Mouse (Mus musculus): ENCODE results near the gene Zfp385c. TPM values are rescaled to one million over a fixed set of nuclear protein-coding genes. Genes with fewer than 3 reads are reported as not detected.

The Zfp385c gene
- polyA plus RNA-seq, 1 experiment: not detected

- H3K27ac ChIP-seq (replicated peaks; ENCODE audit: low read depth, low read length): no peak overlapping the region
- H3K4me3 ChIP-seq (ENCODE audit: insufficient read depth, low read depth, low read length): no peak overlapping the region
- H3K4me1 ChIP-seq (ENCODE audit: control insufficient read depth, insufficient read depth, insufficient read length, low read length): peaks cover 29% of the 10 kb centered on the region
These were observed 79.0 kb downstream of the Zfp385c start for GRCm38 (mm10) chr11:100613241-100613640.

GRCm38 (mm10) chr11:100611627-100612026 is 80.6 kb downstream of the Zfp385c start:
- peaks cover 26% of the 10 kb centered on the region for H3K4me1 ChIP-seq (ENCODE audit: control insufficient read depth, insufficient read depth, insufficient read length, low read length)
- no peak overlapping the region for H3K4me3 ChIP-seq (ENCODE audit: insufficient read depth, low read depth, low read length)
- no peak overlapping the region; the same call in 1 of the 2 replicates for H3K27ac ChIP-seq (replicated peaks; ENCODE audit: low read depth, low read length)

- H3K4me3 ChIP-seq (ENCODE audit: insufficient read depth, low read depth, low read length): peak overlapping the region; percentile 45
- H3K4me1 ChIP-seq (ENCODE audit: control insufficient read depth, insufficient read depth, insufficient read length, low read length): peaks cover 28% of the 10 kb centered on the region
- H3K27ac ChIP-seq (replicated peaks; ENCODE audit: low read depth, low read length): peak overlapping the region; percentile 82
These were observed 82.1 kb downstream of the Zfp385c start for GRCm38 (mm10) chr11:100609997-100610680.

DNA sequence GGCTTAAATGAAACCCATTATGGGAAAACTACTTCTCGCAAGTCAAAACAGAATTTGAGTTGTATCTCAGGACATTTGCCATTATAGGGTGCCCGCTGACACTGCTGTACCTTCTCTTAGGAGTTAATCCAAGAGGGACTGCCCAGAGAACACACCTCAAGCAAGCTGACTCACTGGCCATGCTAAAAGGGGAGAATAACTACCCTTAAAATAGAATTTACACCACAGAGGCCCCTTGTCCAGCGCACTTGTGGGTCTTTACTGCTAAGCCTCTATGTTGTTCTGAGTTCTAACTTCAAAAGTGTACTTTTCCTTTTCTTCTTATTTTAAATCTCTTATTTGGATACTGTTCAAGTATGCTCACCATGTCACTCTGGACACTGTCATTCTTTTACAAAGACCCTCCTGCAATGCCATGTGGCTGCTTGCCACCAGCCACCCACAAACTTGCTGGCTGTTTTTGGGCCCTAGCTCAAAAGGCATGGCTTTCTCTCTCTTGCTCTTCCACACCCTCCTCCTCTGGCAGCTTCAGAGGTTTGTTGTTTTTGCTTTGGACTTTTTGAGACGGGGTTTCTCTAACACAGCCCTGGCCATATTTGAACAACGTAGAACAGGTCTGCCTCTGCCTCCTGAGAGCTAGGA is 82.8 kb downstream of the Zfp385c start:
- Histone ChIP-seq H3K27ac (replicated peaks; ENCODE audit: low read depth, low read length) (peak overlapping the region; percentile 71), H3K4me3 (ENCODE audit: insufficient read depth, low read depth, low read length) (no peak overlapping the region), H3K4me1 (ENCODE audit: control insufficient read depth, insufficient read depth, insufficient read length, low read length) (peaks cover 31% of the 10 kb centered on the region)

DNA sequence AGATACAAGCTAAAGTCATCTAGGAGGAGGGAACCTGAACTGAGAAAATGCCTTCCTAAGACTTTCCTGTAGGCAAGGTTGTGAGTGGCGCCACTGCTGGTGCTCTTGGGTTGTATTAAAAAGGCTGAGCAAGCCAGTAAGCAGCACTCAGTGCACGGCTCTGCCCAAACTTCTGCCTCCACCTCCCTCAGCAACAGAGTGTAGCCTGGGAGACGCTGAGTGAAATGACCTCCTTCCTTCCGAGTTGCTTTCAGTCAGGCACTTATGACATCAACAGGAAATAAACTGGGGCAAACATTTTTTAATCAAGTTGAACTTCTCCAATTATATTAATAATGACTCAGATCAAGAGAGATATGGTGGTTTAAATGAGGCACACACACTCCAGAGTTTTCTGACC is 83.5 kb downstream of the Zfp385c start:
- Histone ChIP-seq H3K4me1 (ENCODE audit: control insufficient read depth, insufficient read depth, insufficient read length, low read length) (peaks cover 31% of the 10 kb centered on the region), H3K4me3 (ENCODE audit: insufficient read depth, low read depth, low read length) (no peak overlapping the region), H3K27ac (replicated peaks; ENCODE audit: low read depth, low read length) (peak overlapping the region; percentile 35; the same call in 1 of the 2 replicates)

- no peak overlapping the region for H3K27ac ChIP-seq (replicated peaks; ENCODE audit: low read depth, low read length)
- H3K4me1 ChIP-seq (ENCODE audit: control insufficient read depth, insufficient read depth, insufficient read length, low read length): peaks cover 25% of the 10 kb centered on the region
- no peak overlapping the region for H3K4me3 ChIP-seq (ENCODE audit: insufficient read depth, low read depth, low read length)
These were observed 85.1 kb downstream of the Zfp385c start for GRCm38 (mm10) chr11:100607121-100607520.

GRCm38 (mm10) chr11:100605451-100605850 is 86.8 kb downstream of the Zfp385c start:
- 0 out of 2 replicates have a peak overlapping the region, but pooled peaks have one; percentile 18 for H3K27ac ChIP-seq (replicated peaks; ENCODE audit: low read depth, low read length)
- H3K4me3 ChIP-seq (ENCODE audit: insufficient read depth, low read depth, low read length): no peak overlapping the region
- H3K4me1 ChIP-seq (ENCODE audit: control insufficient read depth, insufficient read depth, insufficient read length, low read length): peaks cover 18% of the 10 kb centered on the region

- peaks cover 14% of the 10 kb centered on the region for H3K4me1 ChIP-seq (ENCODE audit: control insufficient read depth, insufficient read depth, insufficient read length, low read length)
- no peak overlapping the region for H3K27ac ChIP-seq (replicated peaks; ENCODE audit: low read depth, low read length)
These were observed 87.8 kb downstream of the Zfp385c start for GRCm38 (mm10) chr11:100604321-100605005.

DNA sequence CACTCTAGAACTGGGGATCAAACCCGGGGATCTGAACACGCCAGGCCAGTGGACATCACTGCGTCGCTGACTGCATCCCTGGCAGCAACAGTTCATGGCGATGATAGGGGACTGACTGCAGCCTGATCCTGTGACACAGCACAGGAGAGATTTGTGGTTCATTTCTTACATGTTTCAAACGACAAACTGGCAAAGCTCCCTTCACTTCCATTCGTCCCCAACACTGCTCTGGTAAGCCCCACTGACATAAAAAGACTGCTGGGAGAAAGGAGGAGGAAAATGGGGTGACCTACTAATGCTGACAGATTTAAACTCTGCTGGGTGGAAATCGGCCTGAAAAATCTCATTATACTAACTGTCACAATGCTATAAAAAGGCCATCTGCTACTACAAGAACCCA is 88.4 kb downstream of the Zfp385c start:
- Histone ChIP-seq H3K4me3 (ENCODE audit: insufficient read depth, low read depth, low read length) (no peak overlapping the region), H3K27ac (replicated peaks; ENCODE audit: low read depth, low read length) (no peak overlapping the region), H3K4me1 (ENCODE audit: control insufficient read depth, insufficient read depth, insufficient read length, low read length) (peaks cover 9% of the 10 kb centered on the region)

More at GRCm38 (mm10) chr11:100604321-100605005, 87.8 kb downstream of the Zfp385c start:
- no peak overlapping the region for H3K4me3 ChIP-seq (ENCODE audit: insufficient read depth, low read depth, low read length)

DNA sequence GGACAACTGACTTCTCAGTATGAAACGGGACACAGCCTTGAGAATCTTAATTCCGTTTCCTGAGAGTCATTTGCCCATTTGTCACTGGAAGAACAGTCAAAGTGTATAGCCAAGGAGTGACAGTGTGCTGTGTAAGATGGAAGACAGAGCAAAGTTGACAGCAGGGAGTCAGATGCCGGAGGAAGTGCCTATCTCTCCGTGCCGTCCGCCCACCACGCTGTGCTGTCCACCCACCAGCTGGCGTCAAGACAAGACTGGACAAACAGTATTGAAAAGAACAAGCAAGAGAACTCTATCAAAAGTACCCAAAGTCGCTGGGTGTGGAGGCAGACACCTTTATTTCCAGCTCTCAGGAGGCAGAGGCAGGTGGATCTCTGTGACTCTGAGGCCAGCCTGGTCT is 89.1 kb downstream of the Zfp385c start:
- peaks cover 7% of the 10 kb centered on the region for H3K4me1 ChIP-seq (ENCODE audit: control insufficient read depth, insufficient read depth, insufficient read length, low read length)
- H3K27ac ChIP-seq (replicated peaks; ENCODE audit: low read depth, low read length): no peak overlapping the region
- H3K4me3 ChIP-seq (ENCODE audit: insufficient read depth, low read depth, low read length): no peak overlapping the region

- H3K4me1 ChIP-seq (ENCODE audit: control insufficient read depth, insufficient read depth, insufficient read length, low read length): peaks cover 7% of the 10 kb centered on the region
- H3K4me3 ChIP-seq (ENCODE audit: insufficient read depth, low read depth, low read length): no peak overlapping the region
- H3K27ac ChIP-seq (replicated peaks; ENCODE audit: low read depth, low read length): no peak overlapping the region
These were observed 90.9 kb downstream of the Zfp385c start for GRCm38 (mm10) chr11:100601372-100601771.

- Histone ChIP-seq H3K4me3 (ENCODE audit: insufficient read depth, low read depth, low read length) (no peak overlapping the region), H3K4me1 (ENCODE audit: control insufficient read depth, insufficient read depth, insufficient read length, low read length) (peaks cover 2% of the 10 kb centered on the region; the same call in 1 of the 2 replicates), H3K27ac (replicated peaks; ENCODE audit: low read depth, low read length) (no peak overlapping the region)
These were observed 94.2 kb downstream of the Zfp385c start for GRCm38 (mm10) chr11:100598074-100598473.

DNA sequence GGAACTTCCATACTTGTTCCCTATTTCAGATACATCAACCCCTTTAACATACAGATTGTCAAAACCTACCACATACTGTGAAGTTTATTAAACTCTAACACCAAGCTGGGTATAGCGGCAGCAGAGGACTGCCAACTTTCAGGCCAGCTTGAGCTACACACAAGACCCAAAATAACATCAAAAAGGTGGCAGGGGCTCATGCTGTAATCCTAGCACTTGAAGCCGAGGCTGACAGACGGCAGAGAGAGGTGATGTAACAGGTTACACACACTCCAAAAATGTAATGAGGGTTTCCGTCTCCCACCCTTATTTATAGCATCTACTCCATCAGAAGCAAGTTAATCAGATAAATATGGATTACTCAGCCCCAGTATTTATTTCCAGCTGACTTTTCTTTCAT is 96.7 kb downstream of the Zfp385c start:
- Histone ChIP-seq H3K4me1 (ENCODE audit: control insufficient read depth, insufficient read depth, insufficient read length, low read length) (no peaks in the 10 kb centered on the region), H3K27ac (replicated peaks; ENCODE audit: low read depth, low read length) (no peak overlapping the region), H3K4me3 (ENCODE audit: insufficient read depth, low read depth, low read length) (no peak overlapping the region)

- Histone ChIP-seq H3K4me3 (ENCODE audit: insufficient read depth, low read depth, low read length) (no peak overlapping the region), H3K4me1 (ENCODE audit: control insufficient read depth, insufficient read depth, insufficient read length, low read length) (no peaks in the 10 kb centered on the region), H3K27ac (replicated peaks; ENCODE audit: low read depth, low read length) (no peak overlapping the region)
These were observed 97.6 kb downstream of the Zfp385c start for GRCm38 (mm10) chr11:100594608-100595007.

GRCm38 (mm10) chr11:100592346-100593046 is 99.8 kb downstream of the Zfp385c start:
- Histone ChIP-seq H3K4me3 (ENCODE audit: insufficient read depth, low read depth, low read length) (no peak overlapping the region), H3K27ac (replicated peaks; ENCODE audit: low read depth, low read length) (no peak overlapping the region), H3K4me1 (ENCODE audit: control insufficient read depth, insufficient read depth, insufficient read length, low read length) (no peaks in the 10 kb centered on the region)
